Mouse (Mus musculus) heart, postnatal 4 days (tissue): ENCODE results near the gene Dlg1. TPM values are rescaled to one million over a fixed set of nuclear protein-coding genes. Genes with fewer than 3 reads are reported as not detected.

Experiments used
- DNase-seq: peaks from one replicate; pipeline ENCODE4 v3.0.0; 2021
- total RNA-seq, 2 experiments: library from RNA; stranded (reverse); gene quantifications; 2 replicates each; pipeline ENCODE4 v1.2.3; 2021

Dlg1 gene
- total RNA-seq, 2 experiments from 2014 or later, result 42.0 to 43.5 TPM

DNA sequence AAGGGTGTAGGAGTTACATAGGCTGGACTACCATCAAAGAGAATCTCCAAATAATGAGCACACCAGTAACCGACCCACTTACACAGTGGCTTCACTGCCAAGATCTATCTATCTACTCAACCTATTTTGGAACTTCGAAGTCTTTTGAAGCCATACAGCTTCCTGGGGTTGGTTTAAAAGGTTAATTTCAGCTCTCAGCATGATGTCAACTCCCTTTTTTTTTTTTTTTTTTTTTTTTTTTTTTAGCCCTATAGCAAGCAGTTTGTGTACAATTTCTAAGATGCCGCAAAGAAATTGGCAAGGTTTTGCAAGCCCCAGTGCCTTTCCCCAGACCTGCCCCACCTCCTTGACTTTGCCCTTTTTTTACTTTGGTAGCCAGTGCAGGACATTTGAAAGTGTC lies 202.0 kb downstream of the Dlg1 start:
- DNase-seq, result no peak

- no peak for DNase-seq
These were observed 203.7 kb downstream of the Dlg1 start for GRCm38 (mm10) chr16:31866911-31867310.

DNA sequence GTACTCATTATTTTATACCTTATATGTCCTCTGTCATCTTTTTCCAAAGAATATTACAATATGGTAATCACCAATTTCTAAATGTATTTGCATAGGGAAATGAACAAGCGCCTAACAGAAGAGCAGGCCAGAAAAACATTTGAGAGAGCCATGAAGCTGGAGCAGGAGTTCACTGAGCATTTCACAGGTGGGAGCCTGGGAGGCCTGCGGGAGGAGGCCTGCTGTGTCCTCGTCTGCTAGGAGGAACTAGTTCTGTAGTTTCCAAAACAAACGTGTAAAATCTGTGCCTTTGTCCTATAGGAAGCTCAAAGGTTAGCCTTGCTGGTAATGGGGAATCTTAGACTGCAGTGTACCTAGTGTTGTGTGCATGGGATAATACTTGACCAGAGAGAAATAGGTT lies 204.5 kb downstream of the Dlg1 start:
- DNase-seq, result no peak

DNA sequence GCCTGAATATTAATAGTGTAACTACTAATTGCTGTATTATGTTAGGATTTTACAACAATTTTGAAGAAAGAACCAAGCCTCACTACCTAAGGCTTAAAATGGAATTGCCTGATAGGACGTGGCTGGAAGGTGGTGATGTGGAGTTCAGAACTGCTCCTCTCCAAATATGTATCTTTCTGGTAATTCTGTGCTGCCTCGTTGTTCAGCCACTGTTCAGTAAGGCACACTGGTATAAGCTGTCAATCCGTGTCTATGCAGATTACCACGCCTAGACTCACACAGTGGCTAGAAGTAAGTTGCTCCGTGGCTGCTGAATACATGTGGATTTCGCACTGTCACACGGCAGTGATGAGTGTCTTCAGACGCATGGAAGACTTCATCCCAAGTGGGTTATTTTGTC lies 210.5 kb downstream of the Dlg1 start:
- no peak for DNase-seq

DNA sequence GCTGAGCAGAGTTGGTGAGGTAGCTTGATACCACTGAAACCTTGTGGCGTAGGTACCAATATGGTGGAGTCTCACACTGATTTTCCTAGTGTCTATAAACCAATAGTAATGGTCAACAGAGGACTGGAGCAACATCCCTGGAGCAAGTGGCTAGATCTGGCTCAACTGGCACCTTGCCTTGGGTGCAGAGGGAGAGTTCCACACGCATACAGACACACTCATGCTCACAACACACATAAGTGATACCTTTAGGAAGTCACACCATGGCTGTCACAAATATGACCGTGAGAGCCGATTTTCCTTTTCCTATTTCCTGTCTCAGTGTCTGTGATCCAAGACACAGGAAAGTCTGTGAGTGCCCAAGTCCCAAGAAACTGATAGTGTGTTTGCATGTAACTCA lies 212.1 kb downstream of the Dlg1 start:
- no peak for DNase-seq

DNA sequence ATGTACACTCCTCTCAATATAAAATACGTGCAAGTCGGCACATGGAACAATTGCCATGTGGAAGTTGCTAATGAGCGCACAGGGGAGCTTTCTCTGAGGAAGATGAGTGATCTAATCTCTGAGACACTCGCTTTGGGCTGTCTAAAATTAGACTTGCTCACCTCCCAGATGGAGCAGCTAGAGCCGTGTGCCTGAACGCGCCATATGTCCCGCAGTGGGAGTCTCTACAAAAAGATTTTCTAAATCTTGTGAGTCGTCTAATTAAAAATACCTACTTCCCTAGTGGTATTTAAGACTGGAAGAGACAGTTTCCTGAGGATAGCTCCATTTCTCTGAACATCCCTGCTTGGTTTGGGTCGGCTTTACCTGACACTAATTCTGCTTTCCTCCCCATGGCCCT lies 213.1 kb downstream of the Dlg1 start:
- DNase-seq, result no peak

DNA sequence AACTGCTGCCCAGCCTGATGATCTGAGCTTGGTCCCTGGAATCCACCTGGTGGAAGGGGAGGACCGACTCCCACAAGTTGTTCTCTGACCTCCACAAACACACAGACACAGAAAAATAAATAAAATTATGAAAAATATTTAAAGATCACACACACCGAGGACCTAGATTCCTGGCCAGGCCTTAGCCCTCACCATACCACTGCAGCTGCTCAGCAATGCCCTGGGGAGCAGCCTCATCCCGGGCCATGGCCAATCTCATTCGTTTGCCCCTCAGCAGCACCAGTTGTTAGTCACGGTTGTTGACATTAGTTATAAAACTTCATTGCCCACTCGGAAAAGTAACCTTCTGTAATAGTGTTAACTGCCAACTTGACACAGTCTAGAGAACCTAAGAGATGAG lies 214.8 kb downstream of the Dlg1 start:
- DNase-seq, result no peak

GRCm38 (mm10) chr16:31878573-31879257 lies 215.5 kb downstream of the Dlg1 start, which contains the start of gene Meltf:
Gene Meltf, plus strand, starts transcription at chr16:31878810.
- peak; percentile 86 for DNase-seq

- DNase-seq, result no peak
These were observed 217.1 kb downstream of the Dlg1 start for GRCm38 (mm10) chr16:31880146-31880840.

- DNase-seq, result no peak
These were observed 219.2 kb downstream of the Dlg1 start for GRCm38 (mm10) chr16:31882381-31882908.

GRCm38 (mm10) chr16:31883302-31883701 lies 220.1 kb downstream of the Dlg1 start:
- no peak for DNase-seq

- no peak for DNase-seq
These were observed 220.7 kb downstream of the Dlg1 start for GRCm38 (mm10) chr16:31883902-31884301.

- no peak for DNase-seq
These were observed 227.7 kb downstream of the Dlg1 start for GRCm38 (mm10) chr16:31890907-31891306.

DNA sequence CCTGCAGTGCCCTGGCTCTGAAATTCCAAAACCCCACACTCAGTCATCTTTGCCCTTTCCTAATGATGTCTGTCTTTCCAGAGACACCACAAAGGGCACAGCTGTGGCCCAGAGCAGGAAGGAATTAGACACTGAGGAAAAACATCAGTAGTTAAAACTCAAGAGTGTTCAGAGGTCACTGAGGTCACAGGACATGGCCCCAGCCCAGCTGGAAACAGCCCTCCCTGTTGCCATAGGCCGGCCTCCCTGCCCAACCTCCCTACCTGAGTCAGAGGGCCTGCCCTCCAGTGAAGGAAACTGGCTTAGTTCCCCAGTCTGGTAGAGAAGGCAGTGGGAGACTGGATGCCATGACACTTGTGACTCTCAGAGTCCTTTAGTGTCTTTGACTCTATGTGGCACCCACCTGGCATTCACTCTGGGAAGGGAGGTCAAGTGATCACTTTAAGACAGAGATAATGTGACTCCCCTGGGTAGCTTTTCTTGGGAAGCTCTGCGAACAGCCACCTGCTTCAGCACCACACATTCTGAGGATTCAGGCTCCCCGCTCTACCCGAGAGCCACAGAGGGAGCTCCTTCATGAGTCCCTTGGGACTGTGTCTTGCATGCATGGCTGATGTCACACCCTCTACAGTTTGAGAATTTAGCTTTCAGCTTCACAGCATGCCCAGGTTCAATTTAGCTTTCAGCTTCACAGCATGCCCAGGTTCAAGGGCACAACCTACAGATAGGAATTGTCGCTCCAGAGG lies 230.3 kb downstream of the Dlg1 start:
- no peak for DNase-seq

DNA sequence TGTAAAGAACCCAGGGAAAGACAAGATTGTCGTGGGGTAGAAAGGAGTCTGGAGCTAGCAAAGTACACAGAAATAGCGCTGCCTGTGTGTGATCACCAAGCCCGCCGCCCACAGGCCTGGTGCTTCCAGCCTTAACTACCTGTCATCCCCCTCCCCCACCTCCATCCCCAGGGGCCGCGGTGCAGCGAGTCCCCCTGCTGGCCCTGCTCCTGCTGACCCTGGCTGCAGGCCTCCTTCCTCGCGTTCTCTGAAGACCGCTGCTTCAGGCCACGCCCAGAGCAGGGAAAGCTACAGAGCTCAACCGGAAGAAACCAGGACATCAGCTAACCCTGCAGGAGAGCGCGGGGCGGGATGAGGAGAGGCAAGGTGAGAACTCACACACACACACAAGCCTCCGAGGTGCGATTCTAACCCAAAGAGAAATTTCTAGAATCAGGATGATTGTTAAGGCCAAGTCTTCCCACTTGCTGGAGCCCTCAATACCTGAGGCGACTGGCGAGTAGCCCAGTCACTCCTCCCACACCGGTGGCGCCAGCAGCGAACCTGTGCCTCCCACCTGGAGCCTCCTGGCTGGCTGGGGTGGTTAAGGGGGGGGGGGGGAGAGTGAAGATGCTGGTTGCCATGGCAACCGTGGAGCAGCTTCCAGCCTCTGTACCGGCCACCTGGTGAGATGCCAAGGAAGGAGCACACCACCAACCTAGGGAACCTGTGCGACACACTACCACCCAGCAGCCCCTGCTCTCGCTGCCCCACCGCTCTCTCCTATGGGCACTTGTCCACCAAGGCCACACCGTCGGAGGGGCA lies 233.9 kb downstream of the Dlg1 start:
- DNase-seq, result peak; percentile 52

- no peak for DNase-seq
These were observed 235.5 kb downstream of the Dlg1 start for GRCm38 (mm10) chr16:31898546-31899326.

DNA sequence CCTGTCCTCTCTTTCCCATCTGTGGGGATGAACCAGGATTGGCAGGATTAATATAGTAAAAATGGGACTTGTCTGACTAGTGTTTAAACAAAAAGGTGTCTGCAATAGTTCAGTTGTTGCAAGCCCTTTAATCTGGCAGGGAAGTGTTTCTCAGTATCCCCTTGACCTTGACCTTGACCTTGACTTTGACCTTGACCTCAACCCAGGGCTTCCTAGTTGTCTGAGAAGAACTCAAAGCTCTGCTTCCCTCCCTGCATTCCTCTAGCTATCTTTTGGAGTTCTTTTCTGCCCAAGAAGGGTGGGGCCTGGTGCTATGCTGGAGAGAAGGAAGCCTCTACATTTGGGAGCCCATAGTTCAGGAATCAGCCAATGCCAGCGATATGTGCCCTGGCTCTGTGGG lies 238.6 kb downstream of the Dlg1 start:
- no peak for DNase-seq

DNA sequence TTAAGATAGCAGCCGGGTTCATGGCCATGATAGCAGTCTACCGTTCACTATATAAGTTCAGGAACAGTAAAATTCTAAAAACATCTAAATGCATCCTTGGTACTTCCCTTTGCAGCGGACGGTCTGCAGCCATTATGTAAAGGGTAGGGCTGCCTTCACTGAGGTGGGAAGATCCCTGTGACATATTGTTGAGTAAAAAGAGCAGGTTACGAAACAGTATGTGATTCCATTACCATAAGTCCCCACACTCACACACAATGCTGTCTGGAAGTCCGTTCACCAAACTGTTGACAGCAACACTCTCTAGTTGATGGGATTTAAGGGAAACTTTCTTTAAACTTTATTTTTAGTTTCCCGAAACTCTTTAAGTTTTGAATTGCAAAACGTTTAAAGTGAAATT lies 240.0 kb downstream of the Dlg1 start:
- no peak for DNase-seq

DNA sequence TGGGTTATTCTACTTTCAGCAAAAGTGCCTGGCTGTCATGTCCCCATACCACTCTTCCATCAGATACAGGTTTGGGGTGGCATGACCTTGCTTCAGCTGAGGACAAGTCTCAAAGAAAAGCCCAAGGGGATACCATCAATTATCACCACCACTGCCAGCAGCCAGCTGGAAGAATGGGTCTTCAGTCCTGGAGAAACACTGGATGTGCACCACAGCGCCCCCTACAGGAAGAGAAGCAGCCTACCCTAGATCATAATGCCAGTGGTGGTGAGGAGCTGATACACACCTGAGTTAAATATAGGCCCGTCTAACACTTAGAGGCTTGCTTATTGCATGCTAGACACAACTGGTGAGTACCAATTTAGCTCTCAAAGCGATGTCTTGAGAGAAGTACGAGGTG lies 242.1 kb downstream of the Dlg1 start:
- no peak for DNase-seq

GRCm38 (mm10) chr16:31905891-31906825 lies 242.9 kb downstream of the Dlg1 start:
- DNase-seq, result no peak
